Mouse (Mus musculus) midbrain, embryonic 13.5 days (tissue): ENCODE measurements at regions not wholly inside any gene's neighbourhood (a gene's known extent, or its start where the extent isn't known, plus 50 kb on each side); places are given as distances from the start of the nearest gene placed in this dataset.

Source experiments
- ATAC-seq: fragments of 200-750 bp; cut with Nextera tagmentation; 2 replicates; pipeline ENCODE4 v1.8.0; 2017; ENCODE audit warnings: mild to moderate bottlenecking, moderate TSS enrichment, moderate library complexity
- H3K27ac ChIP-seq: fragments of 300-500 bp; sonication (generic); 2 replicates; pipeline ENCODE4 v1.5.1; 2015; ENCODE audit warnings: inconsistent platforms, mild to moderate bottlenecking, moderate library complexity
- H3K27me3 ChIP-seq: fragments of 300-500 bp; sonication (generic); 2 replicates; pipeline ENCODE4 v1.6.1; 2015; ENCODE audit warnings: mild to moderate bottlenecking, inconsistent platforms
- H3K36me3 ChIP-seq: fragments of 300-500 bp; sonication (generic); 2 replicates; pipeline ENCODE4 v1.6.1; 2015; ENCODE audit warnings: mild to moderate bottlenecking, inconsistent platforms
- H3K4me1 ChIP-seq: fragments of 300-500 bp; sonication (generic); replicated peaks from 2 replicates; pipeline ENCODE4 v1.6.1; 2015; ENCODE audit warnings: inconsistent platforms
- H3K4me2 ChIP-seq: fragments of 300-500 bp; sonication (generic); replicated peaks from 2 replicates; pipeline ENCODE4 v1.6.1; 2015; ENCODE audit warnings: moderate library complexity, mild to moderate bottlenecking, inconsistent platforms
- H3K4me3 ChIP-seq: fragments of 300-500 bp; sonication (generic); replicated peaks from 2 replicates; pipeline ENCODE4 v1.5.1; 2015; ENCODE audit warnings: mild to moderate bottlenecking, inconsistent platforms
- H3K9ac ChIP-seq: fragments of 300-500 bp; sonication (generic); replicated peaks from 2 replicates; pipeline ENCODE4 v1.6.1; 2015; ENCODE audit warnings: mild to moderate bottlenecking, inconsistent platforms
- H3K9me3 ChIP-seq: fragments of 300-500 bp; sonication (generic); 2 replicates; pipeline ENCODE4 v1.6.1; 2016; ENCODE audit warnings: mild to moderate bottlenecking, inconsistent platforms
- WGBS: fragments of 180-500 bp; shearing (Covaris S2); methylation state at CpG from one replicate; pipeline ENCODE4 v1.1.7; 2015; 5-methylcytosine and 5-hydroxymethylcytosine counted together

- Histone ChIP-seq H3K4me2 (no peak overlapping the region), H3K27me3 (no peaks in the 10 kb centered on the region), H3K36me3 (no peaks in the 10 kb centered on the region), H3K9me3 (no peaks in the 10 kb centered on the region), H3K4me1 (no peaks in the 10 kb centered on the region), H3K9ac (no peak overlapping the region), H3K4me3 (no peak overlapping the region), H3K27ac (no peak overlapping the region)
- WGBS, result 94% methylated on average over 2 of the region's 2 CpGs
- no peak for ATAC-seq
These were observed 393.1 kb downstream of the Slco6d1 start for GRCm38 (mm10) chr1:98813990-98814389.

- 88% methylated on average over 2 of the region's 2 CpGs for WGBS
- no peaks in the 10 kb centered on the region for H3K4me1 ChIP-seq
These were observed 397.2 kb downstream of the Slco6d1 start for GRCm38 (mm10) chr1:98818076-98818475.

GRCm38 (mm10) chr1:98860236-98860635 is 439.3 kb downstream of the Slco6d1 start:
- ATAC-seq, result no peak
- Histone ChIP-seq H3K4me1 (no peaks in the 10 kb centered on the region), H3K4me2 (no peak overlapping the region), H3K9me3 (no peaks in the 10 kb centered on the region), H3K9ac (no peak overlapping the region), H3K36me3 (no peaks in the 10 kb centered on the region), H3K27me3 (no peaks in the 10 kb centered on the region), H3K4me3 (no peak overlapping the region), H3K27ac (no peak overlapping the region)
- WGBS, result 87% methylated on average over 1 of the region's 1 CpGs

More at GRCm38 (mm10) chr1:98818076-98818475, 397.2 kb downstream of the Slco6d1 start:
- no peaks in the 10 kb centered on the region for H3K36me3 ChIP-seq
- ATAC-seq, result no peak
- no peaks in the 10 kb centered on the region for H3K27me3 ChIP-seq
- H3K9me3 ChIP-seq, result no peaks in the 10 kb centered on the region
- no peak overlapping the region for H3K27ac ChIP-seq
- no peak overlapping the region for H3K4me2 ChIP-seq
- no peak overlapping the region for H3K9ac ChIP-seq
- no peak overlapping the region for H3K4me3 ChIP-seq

GRCm38 (mm10) chr1:98906260-98906659 is 485.3 kb downstream of the Slco6d1 start:
- no peak overlapping the region for H3K9ac ChIP-seq
- no peak overlapping the region for H3K4me3 ChIP-seq
- H3K9me3 ChIP-seq, result no peaks in the 10 kb centered on the region
- WGBS, result 77% methylated on average over 3 of the region's 3 CpGs
- H3K4me2 ChIP-seq, result no peak overlapping the region
- no peak for ATAC-seq
- no peaks in the 10 kb centered on the region for H3K4me1 ChIP-seq
- H3K27ac ChIP-seq, result no peak overlapping the region
- no peaks in the 10 kb centered on the region for H3K27me3 ChIP-seq
- no peaks in the 10 kb centered on the region for H3K36me3 ChIP-seq

- Histone ChIP-seq H3K4me3 (no peak overlapping the region), H3K4me2 (no peak overlapping the region), H3K36me3 (no peaks in the 10 kb centered on the region), H3K27ac (no peak overlapping the region), H3K4me1 (no peaks in the 10 kb centered on the region), H3K9me3 (no peaks in the 10 kb centered on the region), H3K27me3 (no peaks in the 10 kb centered on the region), H3K9ac (no peak overlapping the region)
- no peak for ATAC-seq
- WGBS, result 93% methylated on average over 2 of the region's 2 CpGs
These were observed 502.1 kb downstream of the Slco6d1 start for GRCm38 (mm10) chr1:98923043-98923442.

GRCm38 (mm10) chr1:98924933-98925332 is 504.0 kb downstream of the Slco6d1 start:
- H3K9me3 ChIP-seq, result no peaks in the 10 kb centered on the region
- H3K4me1 ChIP-seq, result no peaks in the 10 kb centered on the region
- no peak overlapping the region for H3K9ac ChIP-seq
- no peak overlapping the region for H3K4me3 ChIP-seq
- 85% methylated on average over 2 of the region's 2 CpGs for WGBS
- ATAC-seq, result no peak
- H3K36me3 ChIP-seq, result no peaks in the 10 kb centered on the region
- no peaks in the 10 kb centered on the region for H3K27me3 ChIP-seq
- H3K27ac ChIP-seq, result no peak overlapping the region
- no peak overlapping the region for H3K4me2 ChIP-seq

GRCm38 (mm10) chr1:98930926-98931325 is 510.0 kb downstream of the Slco6d1 start:
- 87% methylated on average over 1 of the region's 1 CpGs for WGBS
- no peak overlapping the region for H3K27ac ChIP-seq
- H3K27me3 ChIP-seq, result no peaks in the 10 kb centered on the region
- no peak for ATAC-seq
- no peaks in the 10 kb centered on the region for H3K9me3 ChIP-seq
- no peaks in the 10 kb centered on the region for H3K36me3 ChIP-seq
- H3K9ac ChIP-seq, result no peak overlapping the region
- H3K4me1 ChIP-seq, result no peaks in the 10 kb centered on the region
- H3K4me2 ChIP-seq, result no peak overlapping the region
- H3K4me3 ChIP-seq, result no peak overlapping the region

- no peak overlapping the region for H3K4me2 ChIP-seq
- no peaks in the 10 kb centered on the region for H3K27me3 ChIP-seq
- no peak overlapping the region for H3K27ac ChIP-seq
- H3K9me3 ChIP-seq, result no peaks in the 10 kb centered on the region
- WGBS, result 98% methylated on average over 1 of the region's 1 CpGs
- no peak overlapping the region for H3K9ac ChIP-seq
- H3K36me3 ChIP-seq, result no peaks in the 10 kb centered on the region
- no peak overlapping the region for H3K4me3 ChIP-seq
- ATAC-seq, result no peak
- H3K4me1 ChIP-seq, result no peaks in the 10 kb centered on the region
These were observed 511.3 kb downstream of the Slco6d1 start for GRCm38 (mm10) chr1:98932239-98932638.

GRCm38 (mm10) chr1:98977686-98978085 is 556.8 kb downstream of the Slco6d1 start:
- Histone ChIP-seq H3K4me1 (no peaks in the 10 kb centered on the region), H3K9me3 (no peaks in the 10 kb centered on the region), H3K27ac (no peak overlapping the region), H3K36me3 (no peaks in the 10 kb centered on the region), H3K9ac (no peak overlapping the region), H3K4me3 (no peak overlapping the region), H3K27me3 (no peaks in the 10 kb centered on the region), H3K4me2 (no peak overlapping the region)
- no peak for ATAC-seq
- 88% methylated on average over 1 of the region's 1 CpGs for WGBS
